Mouse (Mus musculus) adrenal gland (tissue): ENCODE data around the gene Ahdc1.

Source experiments
- intact Hi-C: fragments of 180-260 bp; cut with DNase I; formaldehyde crosslinking; loops from one replicate; pipeline ENCODE4 v1.15.1; 2025

Gene Ahdc1

DNA sequence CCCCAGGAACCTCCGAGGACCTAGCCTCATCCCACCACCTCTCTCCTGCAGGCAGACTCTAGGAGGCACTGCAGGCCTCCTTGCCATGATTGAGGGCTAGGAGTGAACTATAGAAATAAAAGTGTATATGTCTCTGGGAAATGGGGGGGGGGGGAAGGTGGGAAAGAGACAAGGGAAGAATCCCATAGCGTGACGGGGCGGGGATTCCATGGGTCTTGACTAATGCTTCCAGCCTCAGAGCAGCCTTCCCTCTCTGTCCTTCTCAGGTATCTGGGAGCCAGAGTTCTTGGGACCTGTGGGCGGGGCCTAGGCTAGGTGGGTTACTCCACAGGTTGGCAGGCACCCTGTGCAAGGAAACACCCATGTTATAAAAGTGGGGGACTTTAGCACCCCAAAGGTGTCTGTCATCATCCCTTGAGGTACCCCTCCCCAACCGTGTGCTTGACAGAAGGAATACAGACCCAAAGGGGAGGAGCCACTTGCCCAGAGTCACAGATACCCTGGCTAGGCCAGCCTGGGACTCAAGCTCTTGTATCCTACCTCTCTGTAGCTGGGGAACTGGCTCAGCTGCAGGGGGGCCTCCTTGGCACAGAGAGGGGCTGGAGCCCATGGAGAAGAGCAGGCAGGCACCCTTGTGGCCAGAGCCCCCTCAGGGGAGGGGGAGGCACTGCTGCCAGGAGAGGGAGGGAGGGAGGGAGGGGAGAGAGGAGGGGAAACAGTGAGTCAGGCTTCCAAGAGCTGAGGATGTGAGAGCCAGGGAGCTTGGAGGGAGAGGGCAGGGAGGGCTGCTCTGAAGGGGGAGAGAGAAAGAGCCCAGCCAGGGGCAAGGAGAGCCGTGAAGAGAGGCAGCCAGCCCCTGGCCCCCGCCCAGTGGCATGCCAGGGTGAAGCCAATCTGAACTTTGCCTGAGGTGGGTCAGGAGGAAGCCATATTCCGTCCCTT is 4.9 kb downstream of the Ahdc1 start:
- intact Hi-C loops, result loop anchor here (2.0 kb wide), 1 partner anchor 39 kb away; no protein-coding TSS in a partner anchor

DNA sequence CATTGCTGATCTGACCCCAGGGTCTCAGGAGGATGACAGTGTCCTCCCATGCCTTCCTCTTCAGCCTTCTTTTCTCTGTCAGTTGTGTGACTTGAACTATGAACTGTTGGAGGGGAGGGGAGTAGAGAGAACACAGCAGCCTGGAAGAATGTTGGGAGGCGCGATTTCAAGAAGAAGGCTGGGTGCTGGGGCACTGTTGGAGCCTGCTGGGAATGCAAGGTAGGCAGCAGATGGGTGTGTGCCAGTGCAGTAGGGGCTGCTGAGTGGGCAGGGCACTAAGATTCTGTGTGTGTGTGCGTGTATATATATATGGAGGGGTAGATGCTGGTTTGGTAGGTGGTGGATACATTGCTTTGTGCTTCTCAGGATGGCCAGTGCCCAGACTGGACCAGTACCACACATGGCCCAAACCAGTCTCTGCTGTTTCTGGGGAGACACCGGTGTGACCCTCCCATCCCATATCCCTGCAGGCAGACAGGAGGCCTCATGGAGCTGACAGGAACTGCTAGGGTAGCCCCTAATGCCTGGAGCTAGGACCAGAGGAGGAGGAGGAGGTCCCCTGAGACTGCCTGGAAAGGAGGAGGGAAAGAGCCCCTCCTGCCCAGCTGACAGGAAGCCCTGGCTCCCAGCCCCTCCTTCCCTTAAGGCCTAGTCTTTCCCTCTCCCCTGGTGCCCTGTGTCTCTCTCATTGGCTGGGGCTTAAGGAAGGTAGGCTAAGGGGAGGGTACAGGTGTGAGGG is 5.8 kb downstream of the Ahdc1 start:
- intact Hi-C loops, result loop anchor here (2.0 kb wide), 1 partner anchor 38 kb away; no protein-coding TSS in a partner anchor

DNA sequence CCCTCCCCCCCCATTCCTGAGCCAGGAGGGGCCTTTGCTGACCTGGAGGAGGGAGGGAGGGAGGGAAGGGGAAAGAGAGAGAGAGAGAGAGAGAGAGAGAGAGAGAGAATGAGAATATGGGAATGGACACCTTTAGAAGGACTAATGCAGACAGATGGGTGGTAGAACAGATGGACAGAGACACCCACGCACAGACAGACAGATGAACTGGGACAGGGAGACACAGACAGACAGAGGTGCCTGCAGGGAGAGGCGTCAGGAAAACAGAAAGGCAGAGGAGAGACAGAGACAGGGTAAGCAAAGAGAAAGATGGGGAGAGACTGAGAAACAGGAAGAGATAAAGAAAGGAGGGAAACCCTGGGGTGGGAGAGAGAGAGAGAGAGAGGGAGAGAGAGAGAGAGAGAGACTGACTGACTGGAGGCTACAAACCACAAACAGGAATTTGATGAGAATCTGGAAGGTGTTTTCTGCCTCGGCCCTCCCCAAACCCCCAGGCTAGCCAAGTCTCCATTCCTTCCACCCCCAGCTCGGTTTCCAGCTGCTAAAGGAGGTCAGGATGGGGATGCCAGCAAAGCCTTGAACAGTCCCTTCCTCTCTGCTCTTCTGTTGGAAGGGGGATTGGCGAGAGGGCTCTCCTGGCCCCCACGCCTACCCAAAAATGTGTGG is 6.7 kb downstream of the Ahdc1 start:
- intact Hi-C loops, result loop anchor here (2.0 kb wide), 1 partner anchor 37 kb away; no protein-coding TSS in a partner anchor

DNA sequence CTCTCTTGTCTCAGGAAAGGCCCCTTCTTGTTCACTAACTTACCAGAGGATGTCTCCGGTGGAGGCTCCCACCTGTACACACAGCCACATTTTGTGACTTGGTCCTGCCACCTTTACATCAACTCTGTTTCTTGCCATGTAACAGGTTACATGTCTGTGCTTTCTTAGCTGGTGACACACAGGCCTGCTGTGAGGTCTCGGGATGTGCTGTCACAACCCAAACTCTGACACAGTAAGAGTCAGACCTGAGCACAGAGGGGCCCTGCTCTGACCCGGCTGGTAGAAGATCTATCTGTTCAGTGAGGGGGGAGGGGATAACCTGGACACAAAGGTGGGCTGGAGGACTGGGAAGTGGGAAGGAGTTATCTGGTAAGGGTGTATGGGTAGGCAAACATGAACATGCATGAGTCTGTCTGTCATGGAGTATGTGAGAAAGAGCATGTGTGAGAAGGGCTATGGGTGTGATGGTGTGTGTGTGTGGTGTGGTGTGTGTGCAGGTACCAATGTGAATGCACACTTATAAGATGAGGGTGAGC is 7.3 kb downstream of the Ahdc1 start:
- intact Hi-C loops, result no loop called here

DNA sequence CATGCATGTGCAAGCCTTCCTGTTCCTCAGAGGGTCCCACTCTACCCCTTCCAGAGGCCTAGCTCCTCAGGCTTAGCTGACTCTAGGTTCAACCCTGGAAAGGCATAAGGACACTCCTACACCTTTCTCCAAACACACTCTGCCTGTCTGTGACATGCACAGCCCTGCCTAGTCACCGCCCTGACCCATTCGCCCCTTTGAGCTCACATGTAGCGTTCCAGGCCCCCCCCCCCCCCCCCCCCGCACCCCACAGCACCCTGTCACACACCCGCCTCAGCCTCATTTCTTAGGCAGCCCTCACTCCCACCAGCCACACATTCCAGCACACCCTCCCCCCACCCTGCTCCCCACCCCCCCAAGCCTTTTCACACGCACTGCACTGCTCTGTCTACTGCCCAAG is 9.7 kb downstream of the Ahdc1 start:
- intact Hi-C loops, result no loop called here

DNA sequence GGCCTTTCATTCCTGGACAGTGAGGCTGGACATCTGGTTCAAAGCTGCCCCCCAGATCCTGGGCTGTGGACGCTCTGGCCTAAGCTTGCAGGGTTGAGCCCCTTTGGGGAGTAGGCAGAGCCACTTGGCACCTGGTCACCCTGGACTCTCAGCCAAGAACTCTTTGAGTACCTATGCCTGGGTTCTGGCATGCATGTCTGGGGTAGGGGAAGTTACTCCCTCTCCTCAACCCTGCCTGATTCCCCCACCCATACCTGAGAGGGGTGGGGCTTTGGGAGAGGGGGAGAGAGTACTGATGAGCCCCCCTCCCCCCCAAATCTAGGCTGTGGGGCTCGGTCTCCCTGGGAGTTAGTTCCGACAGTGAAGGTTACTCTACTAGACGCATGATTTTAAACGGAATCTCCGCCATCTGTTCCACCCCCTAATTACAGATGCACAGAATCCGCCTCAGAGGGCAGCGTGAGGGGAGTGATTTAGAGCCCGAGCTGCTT is 10.2 kb downstream of the Ahdc1 start:
- intact Hi-C loops, result no loop called here

DNA sequence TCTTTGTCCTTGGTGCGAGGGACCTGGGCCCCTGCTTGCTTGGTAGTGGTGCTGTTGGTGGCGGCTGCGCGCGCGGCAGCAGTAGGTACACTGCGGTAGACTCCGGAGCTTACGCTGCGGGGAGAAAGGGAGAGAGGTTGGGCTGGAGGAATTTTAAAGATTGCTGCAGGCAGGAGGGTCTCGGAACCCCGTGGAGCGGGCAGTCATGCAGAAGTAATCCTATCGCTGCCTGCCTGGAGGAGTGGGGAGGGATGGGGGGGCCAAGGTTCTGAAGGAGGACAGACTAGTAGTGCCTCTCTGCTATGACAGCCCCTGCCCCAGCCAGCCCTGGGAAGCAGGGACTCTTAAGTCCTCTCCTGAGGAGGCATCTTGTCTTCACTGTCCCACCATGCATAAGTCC is 11.2 kb downstream of the Ahdc1 start:
- intact Hi-C loops, result no loop called here

DNA sequence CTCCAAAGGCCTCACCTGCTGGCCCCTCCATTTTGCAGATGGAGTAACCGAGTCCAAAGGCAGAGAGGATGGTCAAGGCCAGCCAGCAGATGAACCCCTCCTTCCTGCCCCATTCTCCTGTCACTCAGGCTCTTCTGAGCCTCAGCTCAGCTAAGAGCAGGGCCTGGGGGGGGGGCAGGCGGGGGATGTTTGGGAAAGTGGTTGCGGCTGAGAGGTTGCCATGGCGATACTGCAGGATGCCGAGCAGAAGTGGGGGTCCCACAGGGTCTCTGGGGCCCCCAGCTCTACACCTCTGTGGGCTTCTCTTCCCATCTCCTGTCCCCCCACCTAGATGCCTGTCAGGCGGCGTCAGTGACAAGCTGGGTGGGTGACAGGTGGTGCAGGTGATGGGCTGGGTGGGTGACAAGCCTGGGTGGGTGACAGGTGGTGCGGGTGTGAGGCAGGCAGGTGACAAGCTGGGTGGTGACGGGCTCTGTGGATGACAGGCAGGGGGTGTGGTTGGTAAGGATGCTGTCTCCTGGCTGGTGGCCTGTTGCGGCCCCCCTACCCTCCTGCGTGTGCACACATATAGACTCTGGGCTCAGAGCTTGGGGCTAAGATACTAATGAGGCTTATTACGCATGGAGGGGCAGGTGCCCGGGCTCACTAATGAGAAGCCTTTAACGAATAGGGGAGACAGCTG is 12.0 kb downstream of the Ahdc1 start:
- intact Hi-C loops, result no loop called here

DNA sequence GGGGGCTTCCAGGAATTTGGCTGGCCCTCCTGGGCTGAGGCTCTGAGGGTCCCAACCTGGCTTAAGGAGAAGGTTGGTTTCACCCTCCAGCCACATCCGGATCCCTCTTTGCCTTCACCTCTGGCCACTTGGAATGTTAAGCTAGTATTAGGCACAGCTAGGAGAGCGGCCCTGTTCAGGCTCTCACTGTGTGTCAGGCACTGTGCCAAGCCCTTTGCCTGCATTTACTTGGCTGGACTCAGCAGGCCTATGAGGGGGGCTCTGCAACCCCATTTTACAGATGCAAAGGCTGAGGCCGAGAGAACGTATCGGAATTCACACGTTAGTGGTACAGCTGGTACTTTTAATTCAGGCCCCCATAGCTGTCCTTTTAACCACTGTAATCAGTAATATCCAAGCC is 12.6 kb downstream of the Ahdc1 start:
- intact Hi-C loops, result no loop called here

DNA sequence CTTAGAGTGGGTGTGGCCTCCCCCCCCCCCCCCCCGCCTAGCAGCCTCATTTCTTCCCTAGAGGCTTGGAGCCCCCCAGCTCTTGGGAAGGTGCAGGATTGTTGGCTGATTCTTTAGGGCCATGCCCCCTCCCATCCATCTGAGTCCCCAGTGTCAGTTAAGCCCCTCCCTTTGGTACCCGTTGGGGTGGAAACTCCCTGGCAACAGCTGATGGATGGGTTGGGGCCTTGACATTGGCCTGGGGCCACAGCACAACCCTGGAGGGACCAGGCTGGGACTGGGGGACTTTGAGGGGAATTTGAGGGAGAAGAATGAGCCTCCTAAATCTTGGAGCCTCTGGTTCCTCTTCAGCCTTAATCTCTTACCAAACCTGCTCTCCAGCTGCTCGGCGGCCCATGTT is 13.3 kb downstream of the Ahdc1 start:
- intact Hi-C loops, result no loop called here

DNA sequence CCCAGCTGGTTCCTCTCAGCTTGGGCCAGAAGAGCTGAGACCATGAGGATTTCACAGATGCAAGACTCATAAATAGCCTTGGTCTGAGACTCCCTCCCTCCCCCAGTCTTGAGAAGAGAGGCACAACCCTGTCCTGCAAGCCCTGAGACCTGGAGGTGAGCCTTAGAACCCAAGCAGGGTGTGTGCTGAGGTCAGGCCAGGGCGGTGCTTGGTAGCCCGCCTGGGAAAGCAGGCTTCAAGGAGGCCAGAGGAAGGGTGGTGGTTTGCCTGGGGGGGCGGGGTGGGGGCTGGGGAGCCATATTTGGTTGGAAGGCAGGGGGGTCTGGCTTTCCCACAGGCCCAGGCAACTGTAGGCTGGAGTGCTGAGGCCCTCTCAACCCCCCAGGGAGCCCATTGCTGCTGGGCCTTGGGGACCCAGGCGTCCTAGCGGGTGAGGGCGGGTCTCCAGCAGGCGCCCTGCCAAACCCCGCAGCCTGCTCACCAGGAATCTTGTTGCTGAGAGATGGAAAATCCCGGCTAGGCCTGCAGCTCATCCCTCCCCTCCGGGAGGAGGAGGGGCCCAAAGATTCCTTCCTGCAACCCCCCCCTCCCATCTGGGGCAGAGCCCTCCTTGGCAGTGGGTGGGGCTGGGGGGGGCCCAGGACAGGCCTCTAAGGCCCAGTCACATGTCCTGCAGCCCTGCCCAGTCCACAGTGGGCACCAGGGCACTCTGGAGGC is 14.1 kb downstream of the Ahdc1 start:
- intact Hi-C loops, result no loop called here

DNA sequence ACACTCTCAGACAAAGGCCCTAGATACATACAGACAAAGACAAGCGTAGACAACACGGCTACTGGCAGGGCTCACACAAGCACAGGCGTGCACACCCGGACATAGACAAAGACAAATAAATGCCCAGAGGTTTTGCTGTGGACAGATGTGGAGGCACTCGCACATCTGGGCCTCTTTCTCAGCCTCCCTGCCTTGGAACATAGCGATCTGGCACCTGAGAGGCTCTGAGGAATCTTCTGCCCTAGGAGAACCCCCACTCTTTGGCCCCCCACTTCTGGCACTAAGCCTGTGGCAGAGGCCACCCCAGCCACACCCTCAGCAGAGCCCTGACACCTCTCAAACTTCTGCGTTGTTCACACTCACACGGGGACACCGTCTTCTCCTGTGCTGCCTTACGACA is 15.2 kb downstream of the Ahdc1 start:
- intact Hi-C loops, result no loop called here

DNA sequence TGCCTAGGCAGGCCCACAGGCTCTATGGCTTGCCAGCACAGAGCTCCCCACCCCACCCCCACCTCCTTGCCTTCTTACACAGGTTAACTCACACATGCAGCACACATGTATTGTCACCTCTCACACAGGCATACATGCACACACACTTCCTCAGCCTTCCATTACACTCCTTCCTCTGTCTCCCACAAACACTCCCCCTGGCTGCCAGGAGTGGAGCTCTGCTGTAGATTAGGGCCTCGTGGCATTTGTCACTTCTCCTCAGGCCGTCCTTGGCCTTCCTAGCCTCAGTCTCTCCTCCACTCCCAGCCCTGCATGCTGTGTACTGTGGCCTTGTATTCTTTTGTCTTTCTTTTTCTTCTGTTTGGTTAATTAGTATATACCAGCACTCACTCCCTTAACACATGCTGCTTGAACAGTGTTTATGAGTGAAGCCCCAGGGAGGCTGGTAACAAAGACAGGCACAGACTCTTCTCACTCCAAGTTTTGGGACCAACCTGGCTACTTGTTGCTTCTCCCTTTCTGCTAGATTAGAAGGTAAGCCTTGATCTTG is 15.8 kb downstream of the Ahdc1 start:
- intact Hi-C loops, result no loop called here

DNA sequence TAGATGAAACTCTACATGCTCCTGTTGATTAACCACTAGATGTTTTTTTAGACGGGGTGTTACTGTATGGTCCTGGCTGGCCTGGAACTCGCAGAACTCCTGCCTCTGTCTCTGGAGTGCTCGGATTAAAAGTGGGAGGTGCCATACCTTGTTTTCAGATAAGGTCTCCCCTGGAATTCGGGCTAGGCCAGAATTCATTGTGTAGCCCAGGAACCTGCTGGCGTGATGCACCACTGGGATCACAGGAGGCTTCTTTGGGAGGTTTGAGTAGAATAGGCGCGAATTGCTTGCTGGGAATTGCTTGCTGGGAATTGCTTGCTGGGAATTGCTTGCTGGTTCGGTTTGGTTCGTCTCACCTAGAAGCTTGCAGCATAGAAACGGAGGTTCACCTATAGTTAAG is 16.7 kb downstream of the Ahdc1 start:
- intact Hi-C loops, result no loop called here

DNA sequence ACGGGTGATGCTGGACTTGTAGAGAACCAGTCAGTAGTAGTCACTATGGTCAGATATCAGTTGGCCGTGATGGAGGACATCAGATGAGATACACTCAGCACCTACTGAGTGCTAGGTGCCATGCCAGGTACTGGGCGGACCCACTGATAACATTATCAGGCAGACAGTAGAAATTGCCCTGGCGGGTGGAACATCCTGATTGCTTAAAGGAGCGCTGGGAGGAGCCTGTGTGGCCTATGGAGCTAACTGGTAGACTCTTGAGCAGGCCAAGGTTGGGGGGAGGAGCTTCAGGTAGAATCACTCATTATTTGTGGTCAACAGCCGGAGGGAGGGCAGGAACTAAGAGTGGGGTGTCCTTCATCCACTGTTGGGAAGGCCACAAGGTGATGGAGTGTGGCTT is 17.1 kb downstream of the Ahdc1 start:
- intact Hi-C loops, result no loop called here

DNA sequence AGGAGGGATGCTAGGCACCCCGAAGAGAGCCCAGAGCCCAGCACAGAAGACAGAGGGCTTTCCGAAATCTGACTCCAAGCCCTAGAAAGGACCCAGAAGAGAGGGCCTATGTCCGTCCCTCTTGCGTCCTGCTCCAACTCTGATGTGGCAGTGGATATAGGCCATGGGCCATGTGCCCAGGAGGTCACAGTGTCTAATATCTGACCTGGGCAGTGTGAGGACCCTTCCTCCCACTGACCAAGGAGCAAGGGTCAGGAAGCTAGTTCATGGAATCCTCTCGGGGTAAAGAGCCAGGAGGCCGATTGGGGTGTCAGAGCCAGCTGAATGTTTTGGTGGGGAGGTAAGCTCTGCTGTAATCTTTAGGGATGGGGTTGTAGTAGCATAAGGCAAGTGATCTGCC is 17.8 kb downstream of the Ahdc1 start:
- intact Hi-C loops, result no loop called here

DNA sequence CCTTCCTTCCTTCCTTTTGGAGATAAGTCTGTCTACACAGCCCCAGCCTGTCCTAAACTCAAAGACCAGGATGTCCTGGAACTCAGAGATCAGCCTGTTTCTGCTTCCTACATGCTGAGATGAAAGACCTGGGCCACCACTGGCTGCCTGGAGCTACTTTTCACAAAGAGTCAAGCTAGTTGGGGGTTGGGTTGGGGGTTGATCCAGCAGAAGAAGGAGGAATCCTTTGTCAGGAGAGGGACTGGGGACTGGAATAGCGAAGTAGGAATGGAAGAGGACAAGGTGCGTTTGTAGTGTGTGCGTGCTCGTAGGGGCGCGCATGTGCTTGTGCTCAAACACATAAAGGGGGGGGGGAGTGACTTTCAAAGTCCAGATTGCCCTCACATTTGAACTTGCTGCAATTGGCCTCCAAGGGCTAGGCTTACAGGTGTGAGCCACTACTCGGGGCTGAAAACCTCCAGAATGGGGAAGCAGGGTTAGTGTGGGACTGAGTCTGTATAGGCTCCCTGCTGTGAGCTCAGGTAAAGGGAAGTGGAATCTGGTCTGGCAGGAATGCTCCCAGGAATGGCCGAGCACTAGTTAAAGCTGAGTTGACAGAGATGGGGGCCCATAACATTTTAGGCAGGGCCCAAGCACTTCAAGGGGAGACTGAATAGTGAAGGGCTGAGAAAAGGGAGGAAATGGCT is 21.5 kb downstream of the Ahdc1 start:
- intact Hi-C loops, result no loop called here

DNA sequence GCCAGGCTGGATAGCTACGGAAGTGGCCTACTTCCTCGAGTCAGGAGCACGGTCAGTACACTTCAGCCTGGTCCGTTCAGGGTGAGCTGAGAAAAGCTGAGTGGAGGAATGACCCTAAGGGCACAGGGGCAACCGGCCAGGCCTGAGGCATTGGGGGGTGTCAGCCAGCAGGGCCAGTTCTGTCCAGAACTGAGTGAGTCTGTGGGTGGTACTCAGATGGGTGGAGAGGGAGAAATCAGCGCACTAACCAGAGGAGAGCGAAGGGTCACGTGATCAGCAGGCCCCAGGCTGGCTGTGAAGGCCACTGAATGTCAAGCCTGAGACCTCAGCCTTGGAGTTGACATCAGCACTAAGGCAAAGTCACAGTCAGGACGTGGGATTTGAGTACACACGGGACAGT is 23.4 kb downstream of the Ahdc1 start:
- intact Hi-C loops, result no loop called here

DNA sequence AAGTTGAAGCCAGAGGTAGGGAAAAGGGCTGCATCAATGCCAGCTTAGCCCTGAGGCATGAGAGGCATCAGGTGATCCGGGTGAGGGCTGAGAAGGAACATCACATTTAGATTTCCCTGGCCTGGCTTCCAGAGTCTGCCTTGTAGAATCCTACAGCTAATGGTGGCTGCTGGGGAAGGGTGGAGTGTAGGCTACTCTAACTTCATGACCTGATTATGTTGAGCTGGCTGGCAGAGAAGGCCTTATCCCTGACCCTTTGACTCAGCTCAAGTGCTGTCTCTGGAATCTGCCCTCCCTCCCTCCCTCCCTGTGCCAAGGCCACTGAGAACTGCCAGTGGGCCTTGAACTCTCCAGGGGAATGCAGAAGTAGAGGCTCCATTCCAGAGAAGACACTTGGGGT is 24.4 kb downstream of the Ahdc1 start:
- intact Hi-C loops, result no loop called here
